Mouse (Mus musculus): Measurements from ENCODE around the gene Med16. TPM values are rescaled to one million over a fixed set of nuclear protein-coding genes. Genes with fewer than 3 reads are reported as not detected.

Med16 gene
- polyA plus RNA-seq, 1 experiment from 2014 or later, result 49.0 TPM

DNA sequence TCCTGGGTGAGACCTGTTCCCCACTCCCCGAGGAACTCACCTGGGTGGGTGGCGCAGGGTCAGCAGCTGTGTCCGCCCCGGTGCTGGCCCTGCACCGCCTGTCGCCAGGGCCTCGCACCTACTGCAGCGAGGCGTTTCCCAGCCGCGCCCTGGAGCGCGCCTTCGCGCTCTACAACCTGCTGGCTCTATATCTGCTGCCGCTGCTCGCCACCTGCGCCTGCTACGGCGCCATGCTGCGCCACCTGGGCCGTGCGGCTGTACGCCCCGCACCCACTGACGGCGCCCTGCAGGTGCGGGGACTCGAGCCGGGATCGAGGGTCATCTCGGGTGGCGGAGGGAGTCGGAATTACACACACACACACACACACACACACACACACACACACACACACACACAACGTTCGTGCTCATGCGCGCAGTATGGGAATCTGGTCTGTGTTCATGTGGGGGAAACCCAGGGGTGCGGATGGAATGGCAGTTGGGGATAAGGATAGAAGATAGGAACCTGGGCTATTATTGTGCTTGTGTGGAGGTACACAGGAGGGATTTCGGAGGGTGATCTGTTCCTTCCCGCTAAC, 12.3 kb upstream of the Med16 start, which contains the start of gene R3hdm4:
R3hdm4 (minus strand) TSS at position 251 of the 578 bp plus-strand sequence.
- ATAC-seq (ENCODE audit: low read depth), result no peak
- H3K4me1 ChIP-seq (replicated peaks), result peaks cover 37% of the 10 kb centered on the region
- no peaks in the 10 kb centered on the region for H3K36me3 ChIP-seq
- peak within 1 kb of the TSS; percentile 27 for H3K4me3 ChIP-seq
- H3K9me3 ChIP-seq, result no peaks in the 10 kb centered on the region
- WGBS, result 3% methylated on average over 41 of the region's 41 CpGs
- peak within 1 kb of the TSS; percentile 51 for H3K4me2 ChIP-seq
- no peak within 1 kb of the TSS for H3K27ac ChIP-seq (replicated peaks)
- peaks cover 72% of the 10 kb centered on the region for H3K27me3 ChIP-seq
- H3K9ac ChIP-seq, result peak within 1 kb of the TSS; percentile 60

DNA sequence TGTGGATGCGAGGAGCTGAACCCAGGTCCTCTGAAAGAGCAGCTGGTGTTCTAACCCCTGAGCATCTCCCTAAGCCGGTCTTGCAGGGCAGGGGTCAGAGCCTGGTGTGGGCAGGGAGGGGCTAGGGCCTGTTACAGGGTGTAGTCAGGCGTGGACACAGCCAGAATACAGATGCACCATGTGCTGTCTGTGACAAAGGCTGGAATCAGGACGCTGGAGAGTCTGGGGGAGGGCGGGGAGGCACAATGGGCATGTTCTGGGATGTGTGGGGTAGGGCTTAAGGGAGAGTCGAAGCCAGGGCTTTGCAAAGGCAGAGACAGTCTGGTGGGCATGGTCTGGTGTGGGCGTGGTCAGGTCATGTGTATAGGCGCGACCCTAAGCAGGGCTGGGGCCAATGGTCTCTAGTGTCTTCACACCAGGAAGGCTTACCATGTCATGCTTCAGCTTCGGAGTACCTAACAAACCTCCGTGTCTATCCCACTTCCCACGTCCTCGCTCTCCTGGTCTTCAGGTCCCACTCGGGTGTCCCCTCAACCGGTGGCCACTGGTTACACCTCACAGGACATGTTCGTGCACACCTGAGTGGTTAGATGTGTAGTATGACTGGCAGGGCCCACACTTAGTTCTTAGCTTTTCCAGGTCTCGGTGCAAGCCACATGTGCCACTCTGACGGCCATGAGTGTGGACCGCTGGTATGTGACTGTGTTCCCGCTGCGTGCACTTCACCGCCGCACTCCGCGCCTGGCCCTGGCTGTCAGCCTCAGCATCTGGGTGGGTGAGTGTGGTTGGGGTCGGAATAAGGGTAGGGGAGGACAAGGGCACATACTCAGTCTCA, 11.6 kb upstream of the Med16 start:
- Histone ChIP-seq H3K4me2 (peak overlapping the region; percentile 51), H3K27ac (replicated peaks) (no peak overlapping the region), H3K9me3 (no peaks in the 10 kb centered on the region), H3K9ac (no peak overlapping the region), H3K4me1 (replicated peaks) (peaks cover 38% of the 10 kb centered on the region), H3K4me3 (peak overlapping the region; percentile 27), H3K36me3 (no peaks in the 10 kb centered on the region), H3K27me3 (peaks cover 72% of the 10 kb centered on the region)
- WGBS, result 15% methylated on average over 26 of the region's 26 CpGs
- ATAC-seq (ENCODE audit: low read depth), result no peak

DNA sequence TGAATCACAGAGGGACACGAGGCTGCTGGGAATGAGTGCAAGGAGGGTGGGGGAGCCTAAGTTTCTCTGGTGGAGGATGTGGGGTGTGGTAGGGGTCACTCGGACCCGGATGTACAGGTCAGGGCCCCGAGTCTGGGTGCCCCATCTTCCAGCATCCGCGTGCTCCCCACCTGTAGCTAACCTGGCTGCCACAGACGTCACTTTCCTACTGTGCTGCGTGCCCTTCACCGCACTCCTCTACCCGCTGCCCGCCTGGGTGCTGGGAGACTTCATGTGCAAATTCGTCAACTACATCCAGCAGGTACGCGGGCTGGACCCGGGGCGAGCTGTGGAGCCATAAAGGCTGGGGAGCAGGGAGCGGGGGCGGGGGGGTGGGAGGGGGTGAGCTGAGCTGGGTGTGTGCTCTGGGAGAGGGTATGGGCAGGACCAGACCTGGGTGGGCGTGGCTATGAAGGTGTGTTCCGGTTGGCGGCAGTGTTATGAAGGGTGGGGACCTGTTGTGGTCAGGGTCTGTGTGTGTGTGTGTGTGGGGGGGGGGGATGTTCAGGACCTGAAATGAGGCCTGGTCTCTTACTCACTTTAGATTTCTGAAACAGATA, 10.6 kb upstream of the Med16 start:
- Histone ChIP-seq H3K36me3 (no peaks in the 10 kb centered on the region), H3K4me2 (no peak overlapping the region; the same call in 1 of the 2 replicates), H3K27ac (replicated peaks) (no peak overlapping the region), H3K9ac (0 out of 2 replicates have a peak overlapping the region, but pooled peaks have one; percentile 38), H3K4me3 (no peak overlapping the region), H3K4me1 (replicated peaks) (peaks cover 47% of the 10 kb centered on the region), H3K27me3 (peaks cover 72% of the 10 kb centered on the region), H3K9me3 (no peaks in the 10 kb centered on the region)
- ATAC-seq (ENCODE audit: low read depth), result no peak
- WGBS, result 3% methylated on average over 21 of the region's 21 CpGs

GRCm38 (mm10) chr10:79918231-79919078, 9.7 kb upstream of the Med16 start:
- Histone ChIP-seq H3K9ac (no peak overlapping the region), H3K4me3 (peak overlapping the region; percentile 6; the same call in 1 of the 2 replicates), H3K9me3 (no peaks in the 10 kb centered on the region), H3K4me1 (replicated peaks) (peaks cover 54% of the 10 kb centered on the region), H3K27me3 (peaks cover 63% of the 10 kb centered on the region), H3K4me2 (peak overlapping the region; percentile 4; the same call in 1 of the 2 replicates), H3K36me3 (no peaks in the 10 kb centered on the region), H3K27ac (replicated peaks) (no peak overlapping the region)
- ATAC-seq (ENCODE audit: low read depth), result no peak
- 3% methylated on average over 35 of the region's 35 CpGs for WGBS

DNA sequence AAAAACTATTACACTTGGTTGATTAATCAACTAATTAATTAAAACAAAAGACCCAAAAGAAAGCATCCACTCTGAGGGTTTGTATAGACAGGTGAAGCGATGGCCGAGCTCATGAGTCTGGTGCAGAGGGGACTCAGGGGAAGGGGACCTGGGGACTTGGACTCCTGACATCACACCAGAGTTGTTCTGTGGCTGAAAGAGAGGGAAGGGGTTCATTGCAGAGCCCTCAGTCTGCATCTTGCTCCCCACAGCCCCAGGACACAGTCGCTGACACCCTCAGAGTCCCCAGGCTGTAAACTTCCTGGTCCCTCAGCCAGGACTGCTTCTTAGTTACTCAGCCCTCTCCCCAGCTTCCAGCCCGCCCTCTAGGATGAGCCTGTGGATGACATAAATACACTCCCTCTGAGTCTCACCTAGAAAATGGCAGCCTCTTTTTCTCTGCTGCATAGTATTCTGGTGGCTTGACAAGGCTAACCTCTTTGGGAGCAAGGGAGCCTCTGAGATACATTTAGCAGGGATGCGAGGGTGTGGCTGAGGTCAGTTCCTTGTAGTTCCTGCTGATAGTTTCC, 8.9 kb upstream of the Med16 start:
- WGBS, result 61% methylated on average over 5 of the region's 5 CpGs
- peaks cover 55% of the 10 kb centered on the region for H3K27me3 ChIP-seq
- peaks cover under 1% of the 10 kb centered on the region; the same call in 1 of the 2 replicates for H3K36me3 ChIP-seq
- no peak overlapping the region for H3K27ac ChIP-seq (replicated peaks)
- H3K4me3 ChIP-seq, result peak overlapping the region; percentile 84
- H3K4me2 ChIP-seq, result peak overlapping the region; percentile 97
- peaks cover 54% of the 10 kb centered on the region for H3K4me1 ChIP-seq (replicated peaks)
- H3K9ac ChIP-seq, result peak overlapping the region; percentile 97; the same call in 1 of the 2 replicates
- ATAC-seq (ENCODE audit: low read depth), result no peak
- H3K9me3 ChIP-seq, result no peaks in the 10 kb centered on the region

DNA sequence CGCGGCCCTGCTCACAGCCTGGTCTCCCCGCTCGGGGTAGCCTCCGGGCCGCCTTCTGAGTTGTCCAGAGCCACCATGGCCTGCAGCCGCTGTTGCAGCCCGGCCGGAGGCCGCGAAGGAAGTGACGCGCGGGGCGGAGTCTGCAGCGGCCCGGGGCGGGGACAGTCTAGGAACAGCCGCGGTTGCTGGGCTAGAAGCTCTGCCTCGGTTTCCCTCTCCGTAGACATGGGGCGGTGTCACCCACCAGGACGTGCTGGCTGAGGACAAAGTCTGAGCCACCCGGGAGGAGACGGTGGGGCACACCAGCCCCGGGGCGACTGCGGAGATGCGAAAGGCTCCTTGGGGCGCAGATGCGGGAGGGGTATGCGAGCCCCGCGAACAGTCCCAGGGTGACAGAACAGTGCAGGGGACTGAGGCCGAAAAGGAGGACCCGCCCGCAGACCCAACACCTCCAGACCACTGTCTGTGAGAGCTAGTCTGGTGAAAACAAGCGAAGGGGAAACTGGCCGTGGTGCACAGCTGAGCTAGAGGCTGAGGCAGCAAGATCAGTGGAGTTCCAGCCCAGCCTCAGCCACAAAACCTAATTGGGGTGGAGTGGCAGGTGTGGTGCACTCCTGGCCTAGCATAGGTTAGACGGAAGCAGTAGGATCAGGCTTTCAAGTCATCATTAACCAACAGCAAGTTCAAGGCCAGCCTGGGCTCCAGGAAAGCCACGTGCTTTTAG, 8.2 kb upstream of the Med16 start, which contains the start of gene Kiss1r:
Kiss1r (plus strand) TSS at position 164 of the 724 bp plus-strand sequence.
- Histone ChIP-seq H3K4me2 (peak within 1 kb of the TSS; percentile 97), H3K27me3 (peaks cover 48% of the 10 kb centered on the region), H3K36me3 (peaks cover 7% of the 10 kb centered on the region), H3K27ac (replicated peaks) (peak within 1 kb of the TSS; percentile 85), H3K9ac (peak within 1 kb of the TSS; percentile 97), H3K9me3 (no peaks in the 10 kb centered on the region), H3K4me1 (replicated peaks) (peaks cover 54% of the 10 kb centered on the region), H3K4me3 (peak within 1 kb of the TSS; percentile 84)
- peak; percentile 81 for ATAC-seq (ENCODE audit: low read depth)
- 2% methylated on average over 42 of the region's 42 CpGs for WGBS

DNA sequence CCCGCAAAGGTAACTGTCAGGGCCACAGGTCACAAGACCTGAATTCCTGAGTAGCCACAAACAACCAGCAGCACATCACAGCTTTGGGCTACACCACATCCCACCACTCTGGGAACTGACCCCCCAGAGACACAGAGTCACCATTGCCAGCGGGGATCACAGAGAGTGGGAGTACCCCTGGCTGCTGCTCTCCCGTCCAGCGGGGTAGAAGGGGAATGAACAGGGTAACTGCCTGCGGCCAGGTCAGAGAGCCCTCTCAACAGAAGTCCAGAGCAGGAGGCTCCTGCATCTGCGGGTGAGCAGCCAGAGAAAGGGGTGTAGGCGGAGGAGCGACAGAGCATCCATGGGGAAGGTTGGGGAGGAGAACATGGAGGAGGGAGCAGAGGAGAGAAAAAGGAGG, 7.4 kb upstream of the Med16 start:
- Histone ChIP-seq H3K9me3 (no peaks in the 10 kb centered on the region), H3K36me3 (peaks cover 16% of the 10 kb centered on the region), H3K4me1 (replicated peaks) (peaks cover 45% of the 10 kb centered on the region), H3K4me2 (peak overlapping the region; percentile 97), H3K27me3 (peaks cover 39% of the 10 kb centered on the region), H3K9ac (peak overlapping the region; percentile 97), H3K27ac (replicated peaks) (peak overlapping the region; percentile 85), H3K4me3 (peak overlapping the region; percentile 84)
- 11% methylated on average over 8 of the region's 8 CpGs for WGBS
- no peak for ATAC-seq (ENCODE audit: low read depth)

DNA sequence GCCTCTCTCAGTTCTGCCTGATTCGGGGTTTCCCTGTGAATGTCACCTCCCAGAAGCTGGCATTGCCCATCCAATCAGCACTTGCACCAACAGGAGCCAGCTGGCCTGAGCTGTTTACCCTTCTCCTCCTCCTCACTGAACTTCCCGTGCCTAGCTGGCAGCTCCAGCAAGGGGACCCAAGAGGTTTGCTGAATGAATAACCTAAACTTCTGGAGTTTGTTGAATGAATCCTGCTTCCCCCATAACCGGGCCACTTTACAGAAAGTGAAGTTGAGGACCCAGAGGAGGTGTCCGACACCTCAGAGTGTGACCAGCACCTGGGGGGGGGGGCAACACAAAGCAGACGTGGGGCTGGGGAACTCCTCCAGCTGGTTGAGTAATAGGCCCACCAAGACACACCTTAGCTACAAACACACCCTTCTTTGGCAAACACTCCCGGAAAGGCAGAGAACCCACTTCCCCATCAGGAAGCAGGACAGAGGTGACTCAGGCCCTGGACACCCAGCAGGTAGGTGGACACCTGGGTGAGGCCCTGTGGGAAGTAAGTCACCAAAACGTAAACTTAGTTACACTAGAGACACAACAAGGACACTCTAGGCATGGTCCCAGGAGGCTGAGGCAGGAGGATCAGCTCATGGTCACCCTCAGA, 6.3 kb upstream of the Med16 start:
- Histone ChIP-seq H3K27ac (replicated peaks) (no peak overlapping the region), H3K9me3 (no peaks in the 10 kb centered on the region), H3K9ac (0 out of 2 replicates have a peak overlapping the region, but pooled peaks have one; percentile 97), H3K27me3 (peaks cover 29% of the 10 kb centered on the region), H3K4me3 (peak overlapping the region; percentile 84; the same call in 1 of the 2 replicates), H3K36me3 (peaks cover 24% of the 10 kb centered on the region), H3K4me1 (replicated peaks) (peaks cover 38% of the 10 kb centered on the region), H3K4me2 (peak overlapping the region; percentile 97)
- ATAC-seq (ENCODE audit: low read depth), result no peak
- 74% methylated on average over 7 of the region's 7 CpGs for WGBS

DNA sequence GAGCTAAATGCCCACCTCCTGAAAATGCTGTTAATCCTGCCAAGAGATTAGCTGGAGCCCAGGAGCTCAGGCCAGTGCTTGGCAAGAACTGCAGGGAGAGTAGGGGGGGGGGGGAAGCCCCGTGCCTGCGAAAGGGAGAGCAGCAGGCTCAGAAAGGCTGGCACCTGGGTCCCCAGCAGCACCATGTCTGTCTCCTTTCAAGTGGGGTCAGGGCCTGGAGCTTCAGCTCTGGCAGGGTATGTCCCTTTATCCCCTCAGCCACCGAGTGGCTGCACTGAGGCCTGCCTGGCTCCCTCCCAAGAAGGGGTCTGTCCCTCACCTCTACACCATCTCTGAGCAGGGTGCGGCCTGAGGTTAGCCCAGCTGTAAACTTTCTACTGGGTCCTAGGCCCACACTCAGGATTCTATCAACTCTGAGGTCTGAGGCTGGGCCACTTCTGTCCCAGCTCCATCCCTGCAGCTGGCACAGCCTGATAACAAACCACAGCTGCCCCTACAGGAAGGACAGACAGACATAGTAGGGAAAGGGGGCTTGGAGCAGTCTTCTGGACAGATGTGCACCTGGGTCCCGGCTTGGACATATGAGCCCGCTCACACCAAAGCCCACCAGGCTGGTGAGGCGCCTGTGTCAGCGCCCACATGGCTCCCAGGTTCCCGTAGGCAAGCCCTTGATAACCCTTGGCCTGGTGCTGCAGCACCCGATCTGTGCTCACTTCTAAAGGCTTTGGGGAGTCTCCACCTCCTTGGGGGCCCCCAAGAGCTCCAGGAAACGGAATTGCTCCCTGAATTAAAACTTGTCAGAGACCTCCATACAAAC, 5.6 kb upstream of the Med16 start:
- no peak overlapping the region for H3K4me2 ChIP-seq
- peaks cover 42% of the 10 kb centered on the region for H3K4me1 ChIP-seq (replicated peaks)
- no peaks in the 10 kb centered on the region for H3K9me3 ChIP-seq
- H3K9ac ChIP-seq, result 0 out of 2 replicates have a peak overlapping the region, but pooled peaks have one; percentile 41
- ATAC-seq (ENCODE audit: low read depth), result no peak
- H3K27me3 ChIP-seq, result peaks cover 22% of the 10 kb centered on the region
- no peak overlapping the region; the same call in 1 of the 2 replicates for H3K27ac ChIP-seq (replicated peaks)
- H3K36me3 ChIP-seq, result peaks cover 24% of the 10 kb centered on the region
- whole genome bisulfite sequencing, result 73% methylated on average over 11 of the region's 11 CpGs
- no peak overlapping the region for H3K4me3 ChIP-seq

DNA sequence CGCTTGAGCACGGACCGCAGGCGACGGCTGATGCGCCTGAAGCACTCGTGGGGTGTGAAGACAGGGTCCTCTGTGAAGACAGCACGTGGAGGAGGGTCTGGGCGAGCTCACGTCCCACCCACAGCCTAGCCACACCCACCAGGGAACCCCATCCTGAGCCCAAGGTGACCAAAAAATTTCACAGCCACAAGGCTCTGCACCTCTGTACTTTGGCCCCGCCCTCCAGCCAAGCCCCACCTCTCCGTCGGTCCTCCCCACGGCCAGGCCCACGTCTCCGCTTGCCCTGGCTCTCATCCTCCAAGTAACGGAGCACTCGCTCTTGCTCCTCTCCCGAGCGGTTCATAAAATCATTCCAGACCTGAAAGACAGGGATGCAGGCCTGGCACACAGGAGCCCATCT, 3.7 kb upstream of the Med16 start:
- Histone ChIP-seq H3K9me3 (no peaks in the 10 kb centered on the region), H3K27ac (replicated peaks) (no peak overlapping the region), H3K36me3 (peaks cover 24% of the 10 kb centered on the region), H3K4me2 (no peak overlapping the region), H3K4me1 (replicated peaks) (peaks cover 49% of the 10 kb centered on the region), H3K9ac (no peak overlapping the region), H3K4me3 (no peak overlapping the region), H3K27me3 (peaks cover 3% of the 10 kb centered on the region)
- 58% methylated on average over 20 of the region's 20 CpGs for WGBS
- no peak for ATAC-seq (ENCODE audit: low read depth)

All from neural tube, embryonic 13.5 days (tissue).